Mouse (Mus musculus) lung, adult 2 months (tissue): ENCODE measurements around the gene Ssbp1. TPM values are rescaled to one million over a fixed set of nuclear protein-coding genes. Genes with fewer than 3 reads are reported as not detected.
A peak's percentile ranks its signal among the peaks of the same experiment; 100 is the strongest.

Source experiments
- DNase-seq: peaks from one replicate; pipeline ENCODE4 v3.0.0; 2022
- H3K4me1 ChIP-seq: fragments of 200-500 bp; 2 replicates; pipeline ENCODE4 v1.6.1; 2011; ENCODE audit warnings: low read length; ENCODE audit not compliant: control insufficient read depth, insufficient read depth
- H3K4me3 ChIP-seq: fragments of 200-500 bp; replicated peaks from 2 replicates; pipeline ENCODE3; 2011; ENCODE audit warnings: low read depth, mild to moderate bottlenecking, control low read depth, low read length; ENCODE audit errors: extremely low read depth
- CTCF ChIP-seq: fragments of 200-500 bp; IDR thresholded peaks from 2 replicates; pipeline ENCODE4 v1.5.1; 2011; ENCODE audit warnings: mild to moderate bottlenecking, low read length, control low read depth; ENCODE audit not compliant: insufficient read depth
- POLR2A ChIP-seq: fragments of 200-500 bp; IDR thresholded peaks from 2 replicates; pipeline ENCODE4 v1.6.1; 2011; ENCODE audit warnings: low read depth, mild to moderate bottlenecking, control low read depth, low read length, borderline replicate concordance; ENCODE audit errors: extremely low read depth
- WGBS: fragments of 180-500 bp; shearing (Covaris S2); methylation state at CpG from one replicate; pipeline ENCODE4 v1.1.7; 2018; 5-methylcytosine and 5-hydroxymethylcytosine counted together
- polyA plus RNA-seq: library from polyadenylated mRNA; depleted of rRNA; stranded (reverse); fragments of >200 nt; gene quantifications from 2 replicates; pipeline ENCODE4 v1.2.3, GENCODE M21; 2012; rRNA removed

The Ssbp1 gene
- polyA plus RNA-seq, 1 experiment = 9.7 TPM

DNA sequence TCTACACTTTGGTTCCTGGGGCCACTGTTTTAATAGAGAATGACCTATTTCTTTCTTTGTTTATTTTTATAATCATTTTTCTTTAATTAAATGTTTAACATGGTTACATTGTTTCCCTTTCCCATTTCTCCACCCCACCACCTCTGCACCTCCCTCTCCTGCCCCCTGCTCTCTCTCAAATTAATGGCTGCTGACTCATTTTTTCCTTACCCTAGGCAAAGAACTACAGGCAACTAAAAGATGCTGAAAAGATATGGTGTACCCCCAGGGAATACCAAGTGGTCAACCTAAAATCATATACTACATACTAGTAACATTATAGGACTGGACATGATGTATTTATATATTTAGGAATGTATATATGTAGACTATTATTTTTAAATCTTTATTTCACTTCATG, 22.5 kb upstream of the Ssbp1 start:
- no peaks in the 10 kb centered on the region for H3K4me1 ChIP-seq
- TF ChIP-seq POLR2A (no peak), CTCF (no peak)
- no peak overlapping the region for H3K4me3 ChIP-seq
- no peak for DNase-seq

DNA sequence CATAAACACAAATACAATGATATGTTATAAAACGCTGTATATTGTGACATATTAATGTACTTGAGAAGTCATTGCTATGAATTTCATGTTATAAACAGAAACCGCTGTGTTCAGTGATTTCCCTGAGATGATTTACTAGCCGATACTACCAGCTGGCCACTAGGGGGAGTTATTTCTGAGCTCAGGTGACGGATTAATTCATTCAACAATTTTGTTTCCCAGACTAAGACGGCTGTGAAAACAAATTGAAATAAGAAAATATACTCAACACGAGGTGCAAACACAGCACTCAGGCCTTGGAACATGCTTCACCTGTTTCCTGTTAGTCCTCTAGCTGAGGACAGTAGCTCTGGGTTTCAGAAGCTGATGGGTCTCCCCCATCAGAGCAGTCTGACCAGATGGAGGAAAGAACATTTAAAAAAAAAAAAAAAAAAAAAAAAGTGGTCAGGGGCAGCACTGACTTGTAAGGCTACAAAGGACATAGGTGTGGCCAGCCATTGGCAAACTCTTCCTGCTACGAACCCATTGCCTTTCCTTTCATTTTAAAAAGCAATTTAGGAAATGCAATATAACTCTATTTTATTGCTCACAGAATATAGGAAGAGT, 16.6 kb upstream of the Ssbp1 start:
- Histone ChIP-seq H3K4me3 (no peak overlapping the region), H3K4me1 (no peaks in the 10 kb centered on the region)
- no peak for TF ChIP-seq POLR2A
- no peak for TF ChIP-seq CTCF
- DNase-seq = no peak
- 17% methylated on average over 7 of the region's 7 CpGs for WGBS

DNA sequence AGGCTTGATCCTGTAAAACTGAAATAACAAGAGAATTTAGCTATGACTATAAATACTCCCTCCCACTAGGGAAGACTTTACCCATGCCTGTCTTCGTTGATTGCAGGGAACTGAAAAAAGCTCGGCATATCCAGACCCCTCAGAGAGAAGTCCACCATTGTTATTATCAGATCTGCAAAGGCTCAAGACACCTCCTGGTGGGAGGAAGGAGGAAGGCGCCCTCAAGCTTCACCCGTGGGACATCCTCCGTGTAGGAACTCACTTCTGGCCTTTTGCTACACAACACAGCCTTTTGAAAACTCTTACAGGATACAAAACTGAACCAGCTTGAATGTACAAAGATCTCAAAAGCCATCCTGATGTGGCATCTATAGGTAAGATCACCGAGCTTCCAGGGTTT, 5.4 kb upstream of the Ssbp1 start:
- Histone ChIP-seq H3K4me3 (no peak overlapping the region), H3K4me1 (no peaks in the 10 kb centered on the region; the same call in 1 of the 2 replicates)
- no peak for TF ChIP-seq POLR2A
- peak; percentile 23; the same call in 1 of the 2 replicates for TF ChIP-seq CTCF
- 41% methylated on average over 6 of the region's 6 CpGs for WGBS
- DNase-seq = no peak

- no peak for DNase-seq
- TF ChIP-seq POLR2A = no peak
- TF ChIP-seq CTCF = no peak
- H3K4me3 ChIP-seq = peak overlapping the region; percentile 97
- whole genome bisulfite sequencing = 1% methylated on average over 7 of the region's 7 CpGs
- no peaks in the 10 kb centered on the region; the same call in 1 of the 2 replicates for H3K4me1 ChIP-seq
These were observed 513 bp downstream of the Ssbp1 start for GRCm38 (mm10) chr6:40471720-40472010.

- 72% methylated on average over 4 of the region's 4 CpGs for WGBS
- DNase-seq = no peak
These were observed 5.0 kb downstream of the Ssbp1 start for GRCm38 (mm10) chr6:40476132-40476531.

GRCm38 (mm10) chr6:40479705-40480104, 8.6 kb downstream of the Ssbp1 start:
- 72% methylated on average over 1 of the region's 1 CpGs for WGBS
- DNase-seq = no peak
- Histone ChIP-seq H3K4me1 (no peaks in the 10 kb centered on the region), H3K4me3 (no peak overlapping the region)
- no peak for TF ChIP-seq CTCF
- no peak for TF ChIP-seq POLR2A

More at GRCm38 (mm10) chr6:40476132-40476531, 5.0 kb downstream of the Ssbp1 start:
- H3K4me1 ChIP-seq = no peaks in the 10 kb centered on the region
- H3K4me3 ChIP-seq = no peak overlapping the region
- TF ChIP-seq CTCF (no peak), POLR2A (no peak)

DNA sequence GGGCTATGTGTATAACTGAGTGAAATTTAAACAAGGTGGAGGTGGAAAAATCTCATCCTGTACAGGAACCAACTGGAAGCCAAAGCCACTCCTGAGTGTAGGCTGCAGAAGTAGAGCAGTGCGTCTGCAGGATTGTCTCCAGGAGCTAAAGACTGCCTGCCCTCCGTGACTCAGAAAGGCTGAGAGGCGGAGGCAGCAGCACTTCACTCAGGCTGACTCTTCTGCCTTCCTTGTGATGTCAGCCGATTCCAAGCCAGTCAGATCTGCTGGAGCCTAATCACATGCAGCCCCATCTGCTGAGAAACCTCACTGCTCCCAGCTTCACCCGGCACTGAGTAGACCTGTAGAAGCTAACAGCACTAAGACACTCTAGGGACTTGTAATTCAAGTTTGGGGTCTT, 11.2 kb downstream of the Ssbp1 start:
- WGBS = 91% methylated on average over 5 of the region's 5 CpGs
- H3K4me1 ChIP-seq = no peaks in the 10 kb centered on the region
- H3K4me3 ChIP-seq = no peak overlapping the region
- TF ChIP-seq POLR2A (no peak), CTCF (no peak)
- DNase-seq = no peak

GRCm38 (mm10) chr6:40490933-40491332, 19.8 kb downstream of the Ssbp1 start, which contains the start of gene Tas2r137:
Tas2r137 (plus strand) TSS chr6:40491233.
- H3K4me1 ChIP-seq = no peaks in the 10 kb centered on the region
- TF ChIP-seq POLR2A = no peak
- no peak for TF ChIP-seq CTCF
- no peak for DNase-seq
- no peak within 1 kb of the TSS for H3K4me3 ChIP-seq

DNA sequence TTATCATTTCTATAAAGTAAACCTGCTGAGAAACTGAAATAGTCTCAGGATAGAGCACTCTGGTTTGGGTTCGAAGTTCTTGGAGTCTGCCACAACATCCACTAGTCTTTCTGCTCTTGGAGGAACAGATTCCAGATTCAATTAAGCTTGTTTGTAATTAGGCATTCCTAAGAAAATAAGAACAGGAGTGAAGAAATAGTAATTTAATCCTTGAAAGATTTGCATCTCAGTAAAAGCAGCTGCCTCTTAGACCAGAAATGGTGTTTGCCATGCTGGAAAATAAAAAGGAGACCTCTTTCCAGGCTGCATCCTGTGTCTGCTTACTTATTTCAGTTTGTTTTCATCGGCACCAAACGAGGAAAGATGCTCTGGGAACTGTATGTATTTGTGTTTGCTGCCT, 22.1 kb downstream of the Ssbp1 start, which contains the start of gene Tas2r108:
TSS of gene Tas2r108 (plus strand) at position 301 of the 400 bp plus-strand sequence.
- 88% methylated on average over 3 of the region's 3 CpGs for WGBS
- TF ChIP-seq CTCF = no peak
- no peak for TF ChIP-seq POLR2A
- Histone ChIP-seq H3K4me1 (no peaks in the 10 kb centered on the region), H3K4me3 (no peak within 1 kb of the TSS)
- no peak for DNase-seq

DNA sequence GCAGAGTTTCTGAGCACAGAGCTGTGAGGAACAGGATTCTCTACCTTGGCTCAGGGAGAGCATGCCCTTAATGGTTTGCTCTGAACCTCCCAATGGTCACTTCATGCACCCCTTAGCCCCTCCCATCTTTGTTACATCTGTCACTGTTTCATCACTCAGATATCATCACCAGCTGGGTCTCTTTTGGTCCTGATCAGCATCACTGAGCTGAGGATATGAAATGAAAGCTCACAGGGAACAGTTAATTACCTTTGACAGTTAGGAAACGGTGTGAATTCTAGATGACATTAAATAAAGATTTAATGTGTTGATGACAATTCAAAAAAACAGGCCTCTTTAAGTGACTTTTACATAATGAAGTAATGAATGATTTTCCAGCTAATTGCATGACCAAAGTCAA, 48.3 kb downstream of the Ssbp1 start, which contains the start of gene Prss37:
TSS of gene Prss37 (minus strand) at position 101 of the 400 bp plus-strand sequence.
- no peaks in the 10 kb centered on the region for H3K4me1 ChIP-seq
- 68% methylated on average over 1 of the region's 1 CpGs for WGBS
- DNase-seq = no peak
- H3K4me3 ChIP-seq = no peak within 1 kb of the TSS
- TF ChIP-seq CTCF (no peak), POLR2A (no peak)

Other genes starting within 250 kb of the Ssbp1 start
- 7.7 and 10.2 TPM in 2 replicates for gene Agk, start 146.2 kb upstream of the Ssbp1 start, polyA plus RNA-seq
- gene E330009J07Rik, start 35.2 kb upstream of the Ssbp1 start, polyA plus RNA-seq = 4.9 and 5.8 TPM in 2 replicates
- gene Wee2, start 32.3 kb upstream of the Ssbp1 start, polyA plus RNA-seq = not detected in 2 replicates
- not detected in 2 replicates for gene Tas2r137, start 19.9 kb downstream of the Ssbp1 start, polyA plus RNA-seq
- not detected in 2 replicates for gene Tas2r108, start 22.2 kb downstream of the Ssbp1 start, polyA plus RNA-seq
- not detected in 2 replicates for gene Prss37, start 48.2 kb downstream of the Ssbp1 start, polyA plus RNA-seq
- not detected in 2 replicates for gene Olfr461, start 83.7 kb downstream of the Ssbp1 start, polyA plus RNA-seq
- not detected in 2 replicates for gene Olfr460, start 98.1 kb downstream of the Ssbp1 start, polyA plus RNA-seq
- 0.50 and 1.5 TPM in 2 replicates for gene Clec5a, start 114.5 kb downstream of the Ssbp1 start, polyA plus RNA-seq
- gene Tas2r138, start 142.0 kb downstream of the Ssbp1 start, polyA plus RNA-seq = not detected in 2 replicates
- gene Mgam, start 157.5 kb downstream of the Ssbp1 start, polyA plus RNA-seq = 0.23 and 0.36 TPM in 2 replicates